Mouse (Mus musculus): ENCODE results near the gene Mtmr3. TPM values are rescaled to one million over a fixed set of nuclear protein-coding genes. Genes with fewer than 3 reads are reported as not detected.
"Not testable (repeated sequence)": the region's sequence is repeated elsewhere in the genome, so short reads cannot be mapped to it uniquely, and the experiment has no call there.

The Mtmr3 gene
- total RNA-seq, 2 experiments from 2014 or later: 31.2 to 54.5 TPM

DNA sequence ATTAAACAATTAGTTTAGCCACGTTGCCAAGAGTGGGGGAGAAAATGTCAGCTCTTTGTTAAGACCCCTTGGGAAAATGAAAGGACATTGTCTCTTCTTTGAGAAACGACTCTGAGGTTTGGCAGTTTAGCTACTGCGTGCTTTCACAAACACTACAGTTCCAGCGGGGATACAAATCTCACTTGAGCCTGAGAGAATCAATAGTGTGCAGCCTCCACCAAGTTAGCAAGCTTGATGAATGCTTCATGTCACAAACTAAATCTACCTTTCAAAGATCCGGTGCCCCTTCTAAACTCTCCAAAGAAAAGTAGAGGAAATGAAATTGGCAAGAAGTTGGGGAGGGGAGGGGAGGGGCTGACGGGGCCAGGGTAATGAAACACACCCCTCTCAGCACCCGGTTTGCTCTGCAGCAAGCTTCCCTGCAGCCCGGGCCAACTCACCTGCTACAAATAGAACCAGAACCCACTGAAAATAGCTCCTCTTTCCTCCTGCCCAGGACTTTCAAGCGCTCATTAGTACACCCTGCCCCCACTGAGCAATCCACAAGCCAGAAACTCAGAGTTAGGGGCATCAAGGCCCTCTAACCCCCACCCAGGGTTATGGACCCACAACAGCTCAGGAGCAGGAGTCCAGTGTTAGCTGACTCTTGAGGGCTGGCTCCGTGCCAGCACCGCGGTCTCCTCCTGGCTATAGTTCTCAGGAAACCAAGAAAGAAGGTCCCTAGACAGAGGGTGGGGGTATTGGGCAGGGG, 8.2 kb upstream of the Mtmr3 start:
- ATAC-seq (replicated peaks; ENCODE audit: poor library complexity): peak; percentile 24; the same call in 1 of the 2 replicates

DNA sequence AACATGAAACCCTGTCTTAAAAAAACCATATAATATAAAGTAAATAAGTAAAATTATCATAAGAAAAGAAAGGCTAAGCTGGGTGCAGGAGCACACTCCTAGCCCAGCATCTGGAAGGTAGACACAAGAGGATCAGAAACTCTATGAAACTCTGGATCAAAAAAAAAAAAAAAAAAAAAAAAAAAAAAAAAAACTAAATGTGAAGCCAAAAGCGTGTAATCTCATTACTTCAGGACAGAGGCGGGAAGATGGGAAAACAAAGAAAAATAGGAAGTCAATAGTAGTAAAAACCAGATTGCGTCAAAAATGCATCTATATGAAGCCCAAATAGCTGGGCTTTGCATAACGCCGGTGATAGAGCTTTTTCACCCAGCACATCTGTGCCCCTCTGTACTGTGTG, 7.2 kb upstream of the Mtmr3 start:
- ATAC-seq (replicated peaks; ENCODE audit: poor library complexity): no peak

DNA sequence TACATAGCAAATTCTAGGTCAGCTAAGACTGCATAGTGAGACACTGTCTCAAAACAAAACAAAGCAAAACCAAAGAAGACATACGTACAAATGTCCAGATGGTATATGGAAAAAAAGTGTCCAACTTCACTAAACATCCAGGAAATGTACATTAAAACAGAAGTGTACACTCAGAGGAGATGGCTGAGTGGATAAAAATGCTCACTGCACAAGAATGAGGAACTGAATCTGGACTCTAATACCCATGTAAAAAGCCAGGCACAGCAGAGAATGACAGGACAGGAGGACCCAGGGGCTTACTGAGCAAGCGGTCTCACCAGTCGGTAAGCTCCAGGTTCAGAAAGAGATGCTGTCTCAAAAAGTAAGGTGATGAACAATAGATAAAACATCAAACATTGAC, 5.3 kb upstream of the Mtmr3 start:
- peak; percentile 71 for ATAC-seq (replicated peaks; ENCODE audit: poor library complexity)

DNA sequence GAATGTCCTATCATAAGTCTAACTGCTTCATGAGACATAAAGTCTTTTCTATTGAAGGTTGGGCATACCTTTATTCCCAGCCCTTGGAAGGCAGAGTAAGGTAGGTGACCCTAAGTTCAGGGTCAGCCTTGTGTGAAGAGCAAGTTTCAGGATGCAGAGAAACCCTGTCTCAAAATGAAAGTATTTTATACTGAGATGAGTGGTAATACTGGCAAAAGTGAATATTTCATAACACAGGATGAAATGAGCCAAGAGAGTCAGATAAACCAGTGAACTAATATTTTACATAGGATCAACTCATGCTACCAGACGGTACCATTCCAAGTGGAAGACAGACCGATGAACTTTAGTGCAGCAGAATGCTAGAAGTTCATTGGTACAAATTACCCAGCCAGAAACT, 3.7 kb upstream of the Mtmr3 start:
- ATAC-seq (replicated peaks; ENCODE audit: poor library complexity): no peak

DNA sequence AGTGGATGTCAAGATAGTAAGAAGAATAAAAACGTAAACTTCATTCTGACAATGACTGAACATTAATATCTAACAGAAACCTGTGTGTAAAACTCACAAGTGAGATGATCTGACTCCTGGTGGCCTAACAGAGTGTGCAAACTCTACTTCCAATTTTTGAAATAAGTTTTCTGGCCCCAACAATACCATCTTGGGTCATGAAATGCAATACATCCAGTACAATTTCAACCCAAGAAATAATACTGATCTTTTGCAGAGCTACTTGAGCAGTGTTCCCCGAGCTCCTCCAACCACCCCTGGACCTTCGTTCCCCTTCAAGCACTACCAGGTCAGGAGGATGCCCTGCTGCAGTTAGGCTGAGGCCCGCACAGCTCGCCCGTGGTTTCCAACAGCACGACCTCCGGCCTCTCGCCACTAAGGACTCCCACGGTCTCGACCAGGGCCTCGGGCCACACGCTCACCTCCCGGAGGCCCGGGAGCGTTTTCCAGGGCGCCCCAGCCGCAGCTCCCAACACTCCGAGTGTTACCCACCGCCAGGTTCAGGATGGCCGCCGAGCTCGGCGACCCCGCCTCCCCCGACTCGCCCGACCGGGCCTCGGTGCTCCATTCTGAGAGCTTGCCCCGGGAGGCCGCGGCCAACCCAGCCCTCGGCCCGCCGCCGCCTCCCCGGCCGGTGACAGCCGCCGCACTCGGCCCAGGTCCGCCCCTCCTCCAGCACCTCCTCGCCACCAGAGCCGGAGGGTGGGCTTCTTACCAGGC, 635 bp downstream of the Mtmr3 start:
- ATAC-seq (replicated peaks; ENCODE audit: poor library complexity): peak; percentile 21; the same call in 1 of the 2 replicates

DNA sequence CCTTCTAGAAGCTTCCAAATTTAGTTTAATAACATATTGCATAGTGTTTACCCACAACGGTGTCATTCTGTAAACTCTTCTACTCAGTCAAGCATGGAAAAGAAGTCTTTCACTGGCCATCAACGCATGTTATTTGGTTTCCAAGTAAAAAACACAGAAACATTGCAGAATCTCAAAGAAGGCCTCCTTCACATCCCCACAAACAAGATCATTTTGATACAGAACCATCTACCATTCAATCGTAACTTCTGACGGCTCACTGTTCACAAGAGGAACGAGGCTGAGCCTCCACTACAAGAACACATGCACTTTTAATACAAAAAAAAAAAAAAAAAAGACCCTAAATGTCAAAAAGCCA, 1.2 kb downstream of the Mtmr3 start:
- no peak for ATAC-seq (replicated peaks; ENCODE audit: poor library complexity)

DNA sequence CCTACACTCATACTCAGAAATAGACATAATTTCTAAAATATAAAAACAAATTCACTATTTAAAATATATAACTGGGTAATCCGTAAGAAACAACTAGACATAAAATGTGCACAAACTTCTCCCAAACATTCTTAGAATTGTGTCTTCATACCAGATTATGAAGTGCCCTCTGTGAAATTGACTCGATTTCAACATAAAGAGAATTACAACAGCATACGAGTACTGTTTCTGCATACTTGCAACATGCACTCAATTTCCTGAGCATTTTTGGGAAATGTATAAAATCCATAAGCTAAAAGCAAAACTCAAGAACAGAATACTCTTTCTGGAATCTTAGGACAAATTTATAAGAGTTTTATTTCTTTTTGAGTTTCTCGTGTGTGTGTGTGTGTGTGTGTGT, 2.9 kb downstream of the Mtmr3 start:
- no peak for ATAC-seq (replicated peaks; ENCODE audit: poor library complexity)

DNA sequence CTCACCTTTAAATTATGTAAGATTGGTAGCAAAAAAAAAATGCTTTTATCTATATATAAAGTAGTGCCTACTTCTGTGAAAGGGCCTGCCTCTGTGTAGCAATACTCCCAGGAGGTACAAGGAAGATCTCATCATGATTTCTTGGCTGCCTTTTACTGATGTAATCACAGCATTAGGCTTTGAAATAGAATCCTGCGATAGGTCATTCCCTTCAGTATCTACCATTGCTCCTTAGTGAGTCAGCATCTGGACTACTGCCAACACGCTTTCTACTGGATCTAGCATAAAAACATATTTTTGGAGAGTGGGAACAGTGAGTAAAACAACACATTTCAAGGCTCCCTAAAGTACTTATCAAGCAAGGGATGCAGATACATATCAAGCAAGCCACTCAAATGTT, 16.0 kb downstream of the Mtmr3 start:
- peak; percentile 26; the same call in 1 of the 2 replicates for ATAC-seq (replicated peaks; ENCODE audit: poor library complexity)

DNA sequence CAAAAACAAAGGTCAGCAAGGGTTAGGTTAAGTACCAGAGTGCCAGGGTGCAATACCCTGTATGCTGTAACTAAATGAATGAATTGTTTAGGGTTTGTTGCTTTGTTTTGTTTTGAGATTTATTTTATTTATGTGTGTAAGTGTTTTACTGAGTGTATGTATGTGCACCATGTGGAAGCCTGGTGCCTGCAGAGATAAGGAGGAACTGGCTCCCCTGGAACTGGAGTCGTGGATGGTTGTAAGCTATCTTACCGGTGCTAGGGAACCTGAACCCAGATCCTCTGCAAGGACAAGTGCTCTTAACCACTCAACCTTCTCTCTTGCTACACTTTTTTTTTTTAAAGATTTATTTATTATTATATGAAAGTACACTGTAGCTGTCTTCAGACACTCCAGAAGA, 17.6 kb downstream of the Mtmr3 start:
- 0 out of 2 replicates have a peak, but pooled peaks have one; percentile 34 for ATAC-seq (replicated peaks; ENCODE audit: poor library complexity)

DNA sequence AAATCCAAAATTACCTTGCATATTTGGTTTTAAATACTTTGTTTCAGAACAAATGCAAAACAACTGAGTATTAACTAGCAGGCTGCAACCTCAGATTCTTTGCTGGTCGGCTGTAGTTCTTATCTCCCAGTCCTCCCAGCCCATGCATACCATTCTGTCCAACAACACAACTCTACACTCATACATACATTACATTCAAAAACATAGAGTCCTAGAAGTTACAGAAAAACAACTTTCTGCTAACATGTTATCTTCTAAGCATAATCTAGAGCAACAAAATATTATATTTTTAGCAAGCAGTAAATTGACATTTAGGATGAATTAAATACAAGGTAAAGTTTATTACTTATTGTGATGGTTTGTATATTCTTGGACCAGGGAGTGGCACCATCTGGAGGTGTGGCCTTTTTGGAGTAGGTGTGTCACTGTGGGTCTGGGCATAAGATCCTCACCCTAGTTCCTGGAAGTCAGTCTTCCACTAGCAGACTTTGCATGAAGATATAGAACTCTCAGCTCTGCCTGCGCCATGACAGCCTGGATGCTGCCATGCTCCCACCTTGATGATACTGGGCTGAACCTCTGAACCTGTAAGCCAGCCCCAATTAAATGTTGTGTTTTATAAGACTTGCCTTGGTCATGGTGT, 18.5 kb downstream of the Mtmr3 start:
- not testable (repeated sequence) for ATAC-seq (replicated peaks; ENCODE audit: poor library complexity)

DNA sequence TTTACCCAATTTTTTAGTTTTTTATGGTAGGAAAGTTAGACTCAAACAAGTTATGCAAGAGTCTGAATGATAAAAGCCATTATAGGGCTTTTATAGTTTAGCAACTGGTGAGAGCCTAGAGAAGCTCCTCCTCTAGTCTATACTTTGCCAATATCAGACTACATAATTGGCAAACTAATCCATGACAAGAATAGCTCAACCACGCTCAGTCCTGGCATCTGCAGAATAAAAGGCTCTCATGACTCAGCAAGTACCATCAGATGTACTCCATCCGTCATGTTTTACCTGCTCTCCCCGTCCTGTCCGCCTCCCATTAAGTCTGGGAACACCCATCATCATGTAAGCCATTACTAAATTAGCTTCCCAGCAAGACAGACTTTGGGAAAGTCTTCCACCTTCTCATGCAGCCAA, 23.2 kb downstream of the Mtmr3 start:
- no peak for ATAC-seq (replicated peaks; ENCODE audit: poor library complexity)

DNA sequence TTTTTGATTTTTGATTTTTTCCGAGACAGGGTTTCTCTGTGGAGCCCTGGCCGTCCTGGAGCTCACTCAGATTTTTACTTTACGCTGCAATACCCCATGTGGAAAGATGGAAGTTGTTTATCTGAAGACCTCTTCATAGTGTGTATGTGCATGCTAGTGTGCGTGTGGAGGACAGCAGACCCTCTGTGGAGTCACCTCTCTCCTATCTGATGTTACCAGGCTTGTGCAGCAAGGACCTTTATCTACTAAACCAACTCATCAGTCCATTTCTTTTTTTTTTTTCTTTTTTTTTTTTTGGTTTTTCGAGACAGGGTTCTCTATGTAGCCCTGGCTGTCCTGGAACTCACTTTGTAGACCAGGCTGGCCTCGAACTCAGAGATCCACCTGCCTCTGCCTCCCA, 28.3 kb downstream of the Mtmr3 start:
- peak; percentile 74 for ATAC-seq (replicated peaks; ENCODE audit: poor library complexity)

DNA sequence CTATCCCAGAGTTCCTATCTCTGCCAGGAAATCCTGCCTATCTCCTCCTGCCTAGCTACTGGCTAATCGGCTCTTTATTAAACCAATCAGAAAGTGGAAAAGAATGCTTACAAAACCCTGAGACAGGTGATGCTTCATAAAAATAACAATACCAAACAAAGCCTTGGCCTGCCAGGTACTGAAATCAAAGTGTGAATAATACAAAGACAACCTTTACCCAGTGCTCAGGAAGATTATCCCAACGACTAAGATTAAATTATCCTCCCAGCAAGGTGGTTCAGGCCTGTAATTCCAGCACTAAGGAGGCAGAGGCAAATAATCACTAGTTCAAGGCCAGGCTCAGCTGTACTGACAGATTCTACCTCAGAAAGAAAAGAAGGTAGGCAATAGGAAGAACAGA, 29.1 kb downstream of the Mtmr3 start:
- ATAC-seq (replicated peaks; ENCODE audit: poor library complexity): no peak

DNA sequence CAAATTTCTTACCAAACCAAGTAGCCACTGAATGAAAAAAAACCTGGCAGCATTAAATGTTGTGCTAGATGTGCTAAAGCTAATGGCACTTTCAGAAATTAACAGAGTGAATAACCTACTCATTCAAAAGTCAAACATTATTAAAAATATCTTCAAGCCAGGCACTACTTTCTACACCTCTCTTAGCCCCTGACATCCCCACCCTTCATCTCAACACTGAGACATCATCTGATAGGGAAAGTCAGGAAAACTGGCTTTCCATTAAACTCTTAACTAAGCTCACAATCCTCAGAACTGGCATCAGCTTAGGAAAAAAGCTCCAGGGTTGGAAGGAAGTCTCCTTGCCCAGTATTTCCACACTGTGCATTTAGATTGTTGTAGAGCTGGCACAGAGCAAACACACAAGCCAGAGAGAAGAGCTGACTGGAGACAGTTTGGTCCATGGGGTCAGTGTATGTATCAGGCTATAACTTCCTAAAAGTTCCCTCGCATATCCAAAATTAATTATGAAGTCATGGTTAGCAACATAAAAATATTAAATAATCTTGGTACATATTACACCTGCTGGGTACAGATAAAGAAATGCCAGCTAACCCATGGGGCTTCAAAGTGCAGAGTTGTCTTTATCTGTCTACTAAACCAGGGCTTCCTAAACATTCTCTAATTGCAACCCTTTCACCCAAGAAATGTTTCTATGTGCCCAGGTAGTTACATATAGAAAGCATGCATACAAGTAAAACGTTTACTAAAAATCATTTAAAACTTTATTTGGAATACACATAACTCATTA, 41.2 kb downstream of the Mtmr3 start:
- ATAC-seq (replicated peaks; ENCODE audit: poor library complexity): peak; percentile 95

DNA sequence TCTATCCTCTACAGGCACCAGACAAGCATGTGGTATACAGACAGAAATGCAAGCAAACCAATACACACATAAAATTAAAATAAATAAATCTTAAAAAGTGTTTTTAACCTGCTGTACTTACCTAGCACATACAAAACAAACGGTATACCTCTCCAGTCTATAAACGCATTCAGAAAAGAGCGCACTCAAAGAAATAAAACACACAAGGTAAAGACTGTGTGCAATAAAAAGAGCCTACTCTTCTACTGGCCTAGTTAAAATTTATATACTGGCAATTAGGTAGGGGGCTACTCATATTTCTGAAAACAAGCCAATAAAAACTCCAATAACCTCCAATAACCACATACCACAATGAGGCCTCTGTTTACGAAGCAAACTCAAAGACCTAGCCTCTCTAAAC, 47.1 kb downstream of the Mtmr3 start:
- ATAC-seq (replicated peaks; ENCODE audit: poor library complexity): no peak

DNA sequence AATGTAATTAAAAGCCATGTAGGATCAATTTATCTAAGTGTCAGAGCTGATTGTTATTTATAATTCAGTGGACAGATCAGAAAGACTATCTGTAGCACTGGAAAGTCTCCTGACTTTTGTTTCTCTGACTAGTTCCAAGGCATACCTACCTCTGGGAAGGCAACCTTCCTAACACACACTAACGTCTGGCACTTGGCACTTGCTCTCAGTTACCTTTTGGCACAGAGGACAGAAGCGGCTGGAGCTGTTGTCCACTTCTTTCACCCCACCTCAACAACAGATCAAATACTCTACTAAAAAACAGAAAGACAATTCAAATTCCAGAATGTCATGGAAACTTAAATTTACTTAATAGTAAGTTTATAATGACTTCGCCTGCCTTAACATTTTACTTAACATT, 48.7 kb downstream of the Mtmr3 start:
- no peak for ATAC-seq (replicated peaks; ENCODE audit: poor library complexity)

DNA sequence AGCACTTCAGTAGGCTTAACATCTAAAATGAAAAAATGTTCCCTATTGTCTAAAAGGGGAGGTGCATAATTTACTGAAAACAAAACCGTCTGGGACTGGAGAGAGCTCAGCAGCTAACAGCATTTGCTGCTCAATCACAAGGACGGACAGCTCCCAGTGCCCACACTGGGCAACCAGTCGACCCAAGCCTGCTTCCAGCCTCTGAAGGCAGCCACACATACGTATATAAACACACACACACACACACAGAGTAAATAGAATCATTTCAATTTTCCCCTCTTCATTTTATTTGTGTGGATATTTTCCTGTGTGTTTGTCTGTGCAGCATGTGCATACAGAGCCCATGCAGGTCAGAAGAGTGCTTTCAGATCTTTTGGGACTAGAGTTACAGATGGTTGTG, 49.3 kb downstream of the Mtmr3 start:
- ATAC-seq (replicated peaks; ENCODE audit: poor library complexity): no peak

DNA sequence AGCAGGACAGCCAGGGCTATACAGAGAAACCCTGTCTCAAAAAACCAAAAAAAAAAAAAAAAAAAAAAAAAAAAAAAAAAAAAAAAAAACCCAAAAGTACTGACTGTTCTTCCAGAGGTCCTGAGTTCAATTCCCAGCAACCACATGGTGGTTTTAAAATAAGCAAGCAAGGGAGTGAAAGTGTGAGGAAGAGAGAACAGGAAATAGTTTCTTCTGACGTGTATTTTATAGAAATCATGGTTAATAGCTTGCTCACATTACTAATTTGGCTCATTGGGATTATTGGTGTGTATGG, 50.1 kb downstream of the Mtmr3 start:
- ATAC-seq (replicated peaks; ENCODE audit: poor library complexity): not testable (repeated sequence)

DNA sequence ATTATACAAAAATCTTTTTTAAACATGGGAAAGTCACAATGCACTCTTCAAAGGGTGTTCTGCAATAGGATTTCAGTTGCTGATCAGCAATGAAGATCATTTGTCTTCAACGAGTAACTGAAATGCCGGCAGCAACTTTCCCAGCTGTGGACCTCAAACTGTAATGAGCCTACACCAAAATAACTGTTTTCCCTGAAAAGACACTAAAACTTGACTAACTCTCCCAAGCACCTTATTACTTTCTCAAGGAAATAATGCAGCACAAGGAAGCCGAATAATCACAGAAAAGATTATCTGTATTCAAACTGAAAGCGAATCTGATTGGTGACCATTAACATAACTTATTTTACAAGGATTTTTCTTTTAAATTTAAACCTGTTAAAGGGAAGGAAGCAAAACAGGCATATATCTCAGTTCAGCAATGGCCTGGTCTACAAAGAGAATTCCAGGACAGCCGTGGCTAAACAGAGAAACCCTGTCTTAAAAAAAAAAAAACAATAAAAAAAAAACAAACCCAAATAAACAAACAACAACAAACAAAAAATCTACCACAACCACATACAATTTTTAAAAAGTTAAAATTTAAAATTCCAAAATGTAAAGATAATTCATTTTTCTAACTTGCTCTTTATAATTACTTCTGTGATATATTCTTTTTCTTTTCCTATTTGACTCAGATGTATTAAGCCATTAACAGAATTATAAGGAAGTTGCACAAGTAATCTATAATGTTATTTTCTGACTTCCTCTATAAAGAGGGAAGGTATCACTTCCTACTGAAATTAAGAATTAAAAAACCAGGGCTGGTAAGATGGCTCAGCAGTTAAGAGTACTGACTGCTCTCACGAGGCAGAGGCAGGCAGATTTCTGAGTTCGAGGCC, 50.7 kb downstream of the Mtmr3 start:
- peak; percentile 38 for ATAC-seq (replicated peaks; ENCODE audit: poor library complexity)

DNA sequence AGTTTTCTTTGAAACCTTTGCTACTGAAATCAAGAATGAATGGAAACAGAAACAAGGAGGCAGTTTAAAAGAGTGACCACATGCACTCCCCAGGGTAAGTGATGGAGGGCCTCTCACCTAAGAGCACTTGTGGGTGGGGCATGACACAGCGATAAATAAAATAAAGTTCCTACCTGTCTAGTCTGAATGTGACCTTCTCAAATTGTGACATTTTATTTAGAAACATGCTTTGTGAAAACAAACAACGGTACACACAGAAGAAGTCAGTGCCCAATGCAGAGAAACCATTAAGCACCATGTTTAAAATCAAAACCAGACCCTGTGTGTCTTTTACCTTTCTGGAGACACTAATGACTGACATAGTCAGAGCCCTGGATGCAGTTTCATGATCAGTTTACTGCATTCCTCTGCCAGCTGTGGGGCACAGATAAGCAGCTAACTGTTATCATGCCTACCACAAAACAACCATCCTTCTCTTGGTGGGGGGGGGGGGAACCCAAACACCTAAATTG, 51.6 kb downstream of the Mtmr3 start:
- ATAC-seq (replicated peaks; ENCODE audit: poor library complexity): peak; percentile 94
